Mouse (Mus musculus): ENCODE measurements around the gene Alg13. TPM values are rescaled to one million over a fixed set of nuclear protein-coding genes. Genes with fewer than 3 reads are reported as not detected.

Gene Alg13
- total and polyA plus RNA-seq, 2 experiments from 2014 or later = 12.6 to 22.8 TPM

DNA sequence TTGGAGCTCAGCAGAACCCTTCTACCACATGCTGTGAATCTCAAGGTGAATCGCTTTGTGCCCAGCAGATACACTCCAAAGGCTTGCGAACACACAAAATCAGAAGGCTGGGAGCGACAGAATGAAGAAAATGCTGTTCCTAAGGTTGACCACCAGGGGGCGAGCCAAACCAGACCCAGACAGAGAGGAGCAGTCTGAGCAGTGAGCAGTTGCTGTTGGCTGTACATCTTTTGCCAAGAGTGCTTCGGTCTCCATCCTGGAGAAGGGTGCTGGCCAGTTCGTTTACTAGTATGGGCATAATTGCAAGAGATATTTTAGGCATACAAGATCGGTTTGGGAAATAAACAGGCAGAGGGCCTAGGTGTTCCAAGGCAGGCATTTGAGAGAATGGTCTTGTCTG, 85.9 kb downstream of the Alg13 start:
- ATAC-seq = peak; percentile 86
- Histone ChIP-seq H3K4me1 (ENCODE audit: insufficient read depth) (no peaks in the 10 kb centered on the region), H3K27ac (ENCODE audit: low read depth, low read length) (no peak overlapping the region), H3K4me3 (ENCODE audit: low read depth, low read length) (no peak overlapping the region), H3K27me3 (ENCODE audit: insufficient read depth, low read length) (no peaks in the 10 kb centered on the region), H3K36me3 (ENCODE audit: insufficient read depth) (no peaks in the 10 kb centered on the region), H3K4me2 (ENCODE audit: low read depth) (no peak overlapping the region), H3K9ac (no peak overlapping the region), H3K9me3 (ENCODE audit: low read length) (no peaks in the 10 kb centered on the region)
- TF ChIP-seq CTCF (IDR thresholded peaks at IDR 0.05; ENCODE audit: low read depth) = peak; percentile 87
- DNase-seq = peak; percentile 75
- WGBS = 32% methylated on average over 7 of the region's 7 CpGs

DNA sequence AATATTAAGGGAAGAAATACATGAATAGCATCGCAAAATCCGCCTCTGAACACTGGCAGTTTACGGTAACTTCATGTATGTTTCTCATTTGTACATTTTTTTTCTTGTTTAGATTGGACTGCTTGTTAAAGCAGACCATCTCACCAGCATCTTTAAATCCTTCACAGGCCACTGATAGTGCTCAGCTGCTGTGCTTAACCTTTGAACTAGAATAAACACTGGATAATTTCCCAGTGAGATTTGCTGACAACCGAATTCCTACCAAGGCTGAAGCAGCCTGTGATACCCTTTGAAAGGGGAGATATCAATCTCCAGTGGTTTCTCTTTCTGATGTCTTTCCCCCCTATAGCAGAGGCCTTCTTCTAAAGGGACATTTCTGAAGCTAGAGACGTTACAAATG, 90.4 kb downstream of the Alg13 start:
- 88% methylated on average over 5 of the region's 5 CpGs for WGBS
- H3K27ac ChIP-seq (ENCODE audit: low read depth, low read length) = no peak overlapping the region
- no peak overlapping the region for H3K9ac ChIP-seq
- ATAC-seq (no peak), DNase-seq (no peak)
- TF ChIP-seq CTCF (IDR thresholded peaks at IDR 0.05; ENCODE audit: low read depth) = no peak
- no peaks in the 10 kb centered on the region for H3K4me1 ChIP-seq (ENCODE audit: insufficient read depth)
- H3K4me2 ChIP-seq (ENCODE audit: low read depth) = no peak overlapping the region
- H3K9me3 ChIP-seq (ENCODE audit: low read length) = no peaks in the 10 kb centered on the region
- no peak overlapping the region for H3K4me3 ChIP-seq (ENCODE audit: low read depth, low read length)
- no peaks in the 10 kb centered on the region for H3K36me3 ChIP-seq (ENCODE audit: insufficient read depth)
- H3K27me3 ChIP-seq (ENCODE audit: insufficient read depth, low read length) = no peaks in the 10 kb centered on the region

DNA sequence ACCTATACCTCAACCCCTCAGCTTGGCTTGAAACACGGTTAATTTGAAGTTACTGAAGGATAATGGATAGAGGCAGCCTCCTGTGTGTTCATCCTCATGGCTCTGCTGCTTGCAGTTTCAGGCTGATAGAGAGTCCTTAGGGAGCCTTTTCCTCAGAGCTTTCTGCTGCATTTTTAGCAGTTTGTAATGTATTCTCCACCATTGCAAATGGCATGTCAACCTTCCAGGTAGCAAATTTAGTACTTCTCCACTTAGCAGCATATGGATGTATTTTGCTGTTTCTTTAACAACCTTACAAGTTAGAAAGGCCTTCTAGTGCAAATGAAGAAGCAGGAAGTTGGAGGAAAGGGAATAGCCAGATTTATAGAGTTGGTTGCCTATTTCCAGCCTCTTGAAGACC, 102.7 kb downstream of the Alg13 start:
- Histone ChIP-seq H3K4me2 (ENCODE audit: low read depth) (no peak overlapping the region), H3K27me3 (ENCODE audit: insufficient read depth, low read length) (no peaks in the 10 kb centered on the region), H3K4me3 (ENCODE audit: low read depth, low read length) (no peak overlapping the region), H3K9me3 (ENCODE audit: low read length) (no peaks in the 10 kb centered on the region), H3K9ac (no peak overlapping the region), H3K27ac (ENCODE audit: low read depth, low read length) (no peak overlapping the region), H3K36me3 (ENCODE audit: insufficient read depth) (no peaks in the 10 kb centered on the region), H3K4me1 (ENCODE audit: insufficient read depth) (no peaks in the 10 kb centered on the region)
- 38% methylated on average over 1 of the region's 1 CpGs for WGBS
- DNase-seq (no peak), ATAC-seq (peak; percentile 14; the same call in 1 of the 2 replicates)
- TF ChIP-seq CTCF (IDR thresholded peaks at IDR 0.05; ENCODE audit: low read depth) = no peak

DNA sequence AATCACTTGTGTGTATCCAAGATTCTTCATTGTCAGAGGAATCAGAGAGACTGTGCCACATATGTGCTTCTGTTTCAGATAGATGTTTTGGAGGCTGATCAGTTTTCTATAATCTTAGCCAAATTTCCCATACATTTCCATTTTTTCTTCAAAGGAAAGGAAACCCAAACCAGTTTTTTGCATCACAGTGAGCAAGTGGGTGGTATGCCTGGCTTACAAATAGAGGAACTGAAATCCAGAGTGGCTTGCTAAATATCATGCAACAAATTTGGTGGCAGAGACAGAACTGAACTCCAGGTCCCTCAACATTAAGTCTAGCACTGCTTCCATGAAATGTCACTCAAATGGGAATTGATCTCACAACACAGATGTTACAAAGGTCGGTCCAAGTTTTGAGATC, 103.5 kb downstream of the Alg13 start:
- Histone ChIP-seq H3K9me3 (ENCODE audit: low read length) (no peaks in the 10 kb centered on the region), H3K36me3 (ENCODE audit: insufficient read depth) (no peaks in the 10 kb centered on the region), H3K27me3 (ENCODE audit: insufficient read depth, low read length) (no peaks in the 10 kb centered on the region), H3K4me2 (ENCODE audit: low read depth) (no peak overlapping the region), H3K4me3 (ENCODE audit: low read depth, low read length) (no peak overlapping the region), H3K4me1 (ENCODE audit: insufficient read depth) (no peaks in the 10 kb centered on the region), H3K9ac (no peak overlapping the region), H3K27ac (ENCODE audit: low read depth, low read length) (no peak overlapping the region)
- ATAC-seq (peak; percentile 16; the same call in 1 of the 2 replicates), DNase-seq (peak; percentile 4)
- TF ChIP-seq CTCF (IDR thresholded peaks at IDR 0.05; ENCODE audit: low read depth) = no peak
- WGBS = 83% methylated on average over 1 of the region's 1 CpGs

DNA sequence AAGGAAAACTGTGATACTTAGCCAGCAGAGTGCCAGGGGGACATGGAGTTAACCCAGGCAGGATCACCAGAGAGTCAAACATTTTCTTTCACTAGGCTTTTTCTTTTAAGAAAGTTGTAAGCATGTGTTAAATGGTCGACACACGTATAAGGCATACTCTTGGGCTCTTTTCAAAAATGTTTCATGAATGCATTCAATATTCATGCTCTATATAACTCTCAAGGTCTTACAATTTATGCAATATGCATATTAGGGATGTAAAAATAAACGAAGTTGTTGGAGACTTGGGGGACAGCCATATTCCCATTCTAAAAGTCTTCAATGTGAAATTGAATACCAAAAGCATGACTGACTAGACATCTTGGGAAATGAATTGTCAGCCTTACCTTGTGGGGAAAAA, 106.2 kb downstream of the Alg13 start:
- Histone ChIP-seq H3K27ac (ENCODE audit: low read depth, low read length) (no peak overlapping the region), H3K9me3 (ENCODE audit: low read length) (no peaks in the 10 kb centered on the region), H3K27me3 (ENCODE audit: insufficient read depth, low read length) (no peaks in the 10 kb centered on the region), H3K36me3 (ENCODE audit: insufficient read depth) (no peaks in the 10 kb centered on the region), H3K4me1 (ENCODE audit: insufficient read depth) (no peaks in the 10 kb centered on the region), H3K9ac (no peak overlapping the region), H3K4me3 (ENCODE audit: low read depth, low read length) (no peak overlapping the region), H3K4me2 (ENCODE audit: low read depth) (no peak overlapping the region)
- DNase-seq = no peak
- no peak for TF ChIP-seq CTCF (IDR thresholded peaks at IDR 0.05; ENCODE audit: low read depth)
- peak; percentile 51; the same call in 1 of the 2 replicates for ATAC-seq
- WGBS = 69% methylated on average over 3 of the region's 3 CpGs

Small RNA genes lying within 50 kb of the gene (microRNA-seq; reads per million reads assigned to microRNA genes)
- 0 reads per million in 2 experiments for gene Mir680-2

Other genes with a start within 250 kb of the Alg13 start
- 0.15 and 0.29 TPM in 2 replicates for gene A730046J19Rik, start 164.1 kb upstream of the Alg13 start, total RNA-seq (2014; rRNA removed)
- 0.16 and 0.39 TPM in 2 replicates for gene A730046J19Rik, start 164.1 kb upstream of the Alg13 start, polyA plus RNA-seq (2015; fragmentation: Nextera tagmentation; extraction: Ambion mirVana)
- not detected in 2 replicates for gene Trpc5os, start 138.8 kb downstream of the Alg13 start, total RNA-seq (2014; rRNA removed)
- gene Trpc5os, start 138.8 kb downstream of the Alg13 start, polyA plus RNA-seq (2015; fragmentation: Nextera tagmentation; extraction: Ambion mirVana) = not detected in 2 replicates